Mouse (Mus musculus) embryonic facial prominence, embryonic 12.5 days (tissue): ENCODE measurements around the gene Tigd2. TPM values are rescaled to one million over a fixed set of nuclear protein-coding genes. Genes with fewer than 3 reads are reported as not detected.

Source experiments
- ATAC-seq: fragments of 200-750 bp; cut with Nextera tagmentation; 2 replicates; pipeline ENCODE4 v1.8.0; 2017; ENCODE audit not compliant: insufficient number of reproducible peaks, insufficient read depth, low FRiP score, low TSS enrichment
- H3K27ac ChIP-seq: fragments of 300-500 bp; sonication (generic); 2 replicates; pipeline ENCODE4 v1.5.1; 2016; ENCODE audit warnings: mild to moderate bottlenecking
- H3K27me3 ChIP-seq: fragments of 300-500 bp; sonication (generic); 2 replicates; pipeline ENCODE4 v1.6.1; 2016; ENCODE audit warnings: mild to moderate bottlenecking, moderate library complexity
- H3K36me3 ChIP-seq: fragments of 300-500 bp; sonication (generic); 2 replicates; pipeline ENCODE4 v1.6.1; 2016; ENCODE audit warnings: mild to moderate bottlenecking
- H3K4me1 ChIP-seq: fragments of 300-500 bp; sonication (generic); 2 replicates; pipeline ENCODE4 v1.6.1; 2016
- H3K4me2 ChIP-seq: fragments of 300-500 bp; sonication (generic); replicated peaks from 2 replicates; pipeline ENCODE4 v1.6.1; 2016; ENCODE audit warnings: mild to moderate bottlenecking, moderate library complexity
- H3K4me3 ChIP-seq: fragments of 300-500 bp; sonication (generic); 2 replicates; pipeline ENCODE4 v1.5.1; 2016; ENCODE audit warnings: mild to moderate bottlenecking
- H3K9ac ChIP-seq: fragments of 300-500 bp; sonication (generic); 2 replicates; pipeline ENCODE4 v1.6.1; 2016; ENCODE audit warnings: mild to moderate bottlenecking, moderate library complexity
- H3K9me3 ChIP-seq: fragments of 300-500 bp; sonication (generic); 2 replicates; pipeline ENCODE4 v1.6.1; 2016; ENCODE audit warnings: mild to moderate bottlenecking, moderate library complexity
- WGBS: fragments of 180-500 bp; shearing (Covaris S2); methylation state at CpG from one replicate; pipeline ENCODE4 v1.1.7; 2016; 5-methylcytosine and 5-hydroxymethylcytosine counted together
- polyA plus RNA-seq: library from polyadenylated mRNA; unstranded; fragments of >200 nt; fragmentation: Nextera tagmentation; extraction: Ambion mirVana; gene quantifications from 2 replicates; pipeline ENCODE4 v1.2.1, GENCODE M21; 2016

Tigd2 gene
- polyA plus RNA-seq: 12.5 and 12.9 TPM in 2 replicates

- H3K4me2 ChIP-seq: peak within 1 kb of the TSS; percentile 71
- peak within 1 kb of the TSS; percentile 84 for H3K9ac ChIP-seq
- no peaks in the 10 kb centered on the region for H3K9me3 ChIP-seq
- WGBS: under 1% methylated on average over 60 of the region's 62 CpGs
- H3K4me3 ChIP-seq: peak within 1 kb of the TSS; percentile 77
- H3K27ac ChIP-seq: peak within 1 kb of the TSS; percentile 77
- H3K27me3 ChIP-seq: no peaks in the 10 kb centered on the region
- no peaks in the 10 kb centered on the region for H3K36me3 ChIP-seq
- ATAC-seq: peak; percentile 95
- 0 out of 2 replicates have a peak, but pooled peaks cover 2% of the 10 kb centered on the region for H3K4me1 ChIP-seq
Observed at GRCm38 (mm10) chr6:59208685-59209298, at the start of gene Tigd2. Gene Tigd2 (plus strand): TSS chr6:59208870.

GRCm38 (mm10) chr6:59161801-59162478 lies 46.7 kb upstream of the Tigd2 start:
- H3K9me3 ChIP-seq: no peaks in the 10 kb centered on the region
- H3K4me3 ChIP-seq: no peak overlapping the region
- no peaks in the 10 kb centered on the region for H3K27me3 ChIP-seq
- H3K27ac ChIP-seq: no peak overlapping the region
- no peak overlapping the region for H3K9ac ChIP-seq
- ATAC-seq: no peak
- H3K4me2 ChIP-seq: no peak overlapping the region
- no peaks in the 10 kb centered on the region for H3K4me1 ChIP-seq
- no peaks in the 10 kb centered on the region for H3K36me3 ChIP-seq
- 91% methylated on average over 4 of the region's 4 CpGs for WGBS

- no peak overlapping the region for H3K4me3 ChIP-seq
Observed at GRCm38 (mm10) chr6:59162887-59163286, 45.8 kb upstream of the Tigd2 start.

GRCm38 (mm10) chr6:59163407-59163806 lies 45.3 kb upstream of the Tigd2 start:
- Histone ChIP-seq H3K27ac (no peak overlapping the region), H3K4me1 (no peaks in the 10 kb centered on the region), H3K27me3 (no peaks in the 10 kb centered on the region), H3K9me3 (no peaks in the 10 kb centered on the region), H3K36me3 (no peaks in the 10 kb centered on the region), H3K9ac (no peak overlapping the region), H3K4me2 (no peak overlapping the region), H3K4me3 (no peak overlapping the region)
- ATAC-seq: no peak
- WGBS: 88% methylated on average over 3 of the region's 3 CpGs

More at GRCm38 (mm10) chr6:59162887-59163286, 45.8 kb upstream of the Tigd2 start:
- Histone ChIP-seq H3K9me3 (no peaks in the 10 kb centered on the region), H3K4me1 (no peaks in the 10 kb centered on the region), H3K9ac (no peak overlapping the region), H3K27me3 (no peaks in the 10 kb centered on the region), H3K4me2 (no peak overlapping the region), H3K27ac (no peak overlapping the region), H3K36me3 (no peaks in the 10 kb centered on the region)
- 83% methylated on average over 2 of the region's 2 CpGs for WGBS
- no peak for ATAC-seq

- Histone ChIP-seq H3K4me2 (no peak overlapping the region), H3K9ac (no peak overlapping the region), H3K36me3 (no peaks in the 10 kb centered on the region), H3K27ac (no peak overlapping the region), H3K4me1 (no peaks in the 10 kb centered on the region), H3K4me3 (no peak overlapping the region), H3K27me3 (no peaks in the 10 kb centered on the region), H3K9me3 (no peaks in the 10 kb centered on the region)
- no peak for ATAC-seq
- 26% methylated on average over 2 of the region's 2 CpGs for WGBS
Observed at GRCm38 (mm10) chr6:59168939-59169338, 39.7 kb upstream of the Tigd2 start.

- Histone ChIP-seq H3K36me3 (no peaks in the 10 kb centered on the region), H3K27me3 (no peaks in the 10 kb centered on the region), H3K4me1 (no peaks in the 10 kb centered on the region), H3K4me3 (no peak overlapping the region), H3K9ac (no peak overlapping the region), H3K27ac (no peak overlapping the region), H3K9me3 (no peaks in the 10 kb centered on the region), H3K4me2 (no peak overlapping the region)
- no peak for ATAC-seq
- WGBS: 86% methylated on average over 3 of the region's 3 CpGs
Observed at GRCm38 (mm10) chr6:59171230-59171629, 37.4 kb upstream of the Tigd2 start.

GRCm38 (mm10) chr6:59173940-59174339 lies 34.7 kb upstream of the Tigd2 start:
- WGBS: 81% methylated on average over 1 of the region's 1 CpGs
- Histone ChIP-seq H3K36me3 (no peaks in the 10 kb centered on the region), H3K4me1 (no peaks in the 10 kb centered on the region), H3K9me3 (no peaks in the 10 kb centered on the region), H3K27ac (no peak overlapping the region), H3K27me3 (no peaks in the 10 kb centered on the region), H3K4me3 (no peak overlapping the region), H3K9ac (no peak overlapping the region), H3K4me2 (no peak overlapping the region)
- no peak for ATAC-seq

GRCm38 (mm10) chr6:59178051-59178450 lies 30.6 kb upstream of the Tigd2 start:
- H3K36me3 ChIP-seq: no peaks in the 10 kb centered on the region
- no peak overlapping the region for H3K4me2 ChIP-seq
- H3K4me3 ChIP-seq: no peak overlapping the region
- H3K27me3 ChIP-seq: no peaks in the 10 kb centered on the region
- WGBS: 83% methylated on average over 3 of the region's 3 CpGs
- H3K9ac ChIP-seq: no peak overlapping the region
- no peak overlapping the region for H3K27ac ChIP-seq
- no peaks in the 10 kb centered on the region for H3K4me1 ChIP-seq
- no peaks in the 10 kb centered on the region for H3K9me3 ChIP-seq
- ATAC-seq: no peak

GRCm38 (mm10) chr6:59180376-59180996 lies 28.2 kb upstream of the Tigd2 start:
- H3K4me3 ChIP-seq: no peak overlapping the region
- no peak overlapping the region for H3K9ac ChIP-seq
- ATAC-seq: peak; percentile 60; the same call in 1 of the 2 replicates
- H3K9me3 ChIP-seq: no peaks in the 10 kb centered on the region
- no peaks in the 10 kb centered on the region for H3K27me3 ChIP-seq
- H3K27ac ChIP-seq: no peak overlapping the region
- no peak overlapping the region for H3K4me2 ChIP-seq
- 46% methylated on average over 7 of the region's 7 CpGs for WGBS
- no peaks in the 10 kb centered on the region for H3K4me1 ChIP-seq
- no peaks in the 10 kb centered on the region for H3K36me3 ChIP-seq

- Histone ChIP-seq H3K27ac (no peak overlapping the region), H3K27me3 (no peaks in the 10 kb centered on the region), H3K4me2 (no peak overlapping the region), H3K4me1 (no peaks in the 10 kb centered on the region), H3K9ac (no peak overlapping the region), H3K9me3 (no peaks in the 10 kb centered on the region), H3K36me3 (no peaks in the 10 kb centered on the region), H3K4me3 (no peak overlapping the region)
- 66% methylated on average over 13 of the region's 13 CpGs for WGBS
- no peak for ATAC-seq
Observed at GRCm38 (mm10) chr6:59185010-59185699, 23.5 kb upstream of the Tigd2 start.

- no peak overlapping the region for H3K9ac ChIP-seq
- no peaks in the 10 kb centered on the region for H3K27me3 ChIP-seq
- H3K9me3 ChIP-seq: no peaks in the 10 kb centered on the region
- H3K36me3 ChIP-seq: no peaks in the 10 kb centered on the region
- ATAC-seq: no peak
- H3K4me1 ChIP-seq: no peaks in the 10 kb centered on the region
- WGBS: 76% methylated on average over 1 of the region's 1 CpGs
- H3K27ac ChIP-seq: no peak overlapping the region
- H3K4me2 ChIP-seq: no peak overlapping the region
- no peak overlapping the region for H3K4me3 ChIP-seq
Observed at GRCm38 (mm10) chr6:59190006-59190405, 18.7 kb upstream of the Tigd2 start.
